Mouse (Mus musculus) liver, adult 2 months (tissue): ENCODE results near the gene Aspdh.

ENCODE experiments used
- CTCF ChIP-seq: fragments of 200-500 bp; IDR thresholded peaks from 2 replicates; pipeline ENCODE4 v1.5.1; 2011; ENCODE audit warnings: low read depth, low read length, control low read depth
- POLR2A ChIP-seq: fragments of 200-500 bp; IDR thresholded peaks from 2 replicates; pipeline ENCODE4 v1.6.1; 2011; ENCODE audit warnings: low read length, control low read depth; ENCODE audit not compliant: insufficient read depth; ENCODE audit errors: extremely low read depth

DNA sequence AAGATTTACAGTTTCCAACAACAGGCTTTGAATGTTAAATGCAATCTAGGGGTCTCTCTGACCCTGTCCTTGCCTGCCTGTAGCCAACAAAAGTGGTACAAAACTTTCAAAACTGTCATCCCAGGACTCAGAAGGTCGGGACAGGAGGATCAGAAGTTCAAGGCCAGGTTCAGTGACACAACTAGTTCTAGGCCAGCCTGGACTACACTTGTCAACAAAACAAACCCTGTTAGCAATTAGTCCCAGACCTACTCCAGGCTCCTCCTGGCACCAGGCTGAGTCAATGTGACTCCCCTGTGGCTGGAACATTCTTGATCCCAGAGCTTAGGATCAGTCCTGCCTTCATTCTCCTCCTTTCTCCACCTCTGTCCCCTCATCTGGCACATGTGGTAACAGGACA, 33.7 kb downstream of the Aspdh start:
- no peak for TF ChIP-seq CTCF
- no peak for TF ChIP-seq POLR2A
